21 mouse cellular contexts compared by ENCODE assay signal in the genomic region with DNA sequence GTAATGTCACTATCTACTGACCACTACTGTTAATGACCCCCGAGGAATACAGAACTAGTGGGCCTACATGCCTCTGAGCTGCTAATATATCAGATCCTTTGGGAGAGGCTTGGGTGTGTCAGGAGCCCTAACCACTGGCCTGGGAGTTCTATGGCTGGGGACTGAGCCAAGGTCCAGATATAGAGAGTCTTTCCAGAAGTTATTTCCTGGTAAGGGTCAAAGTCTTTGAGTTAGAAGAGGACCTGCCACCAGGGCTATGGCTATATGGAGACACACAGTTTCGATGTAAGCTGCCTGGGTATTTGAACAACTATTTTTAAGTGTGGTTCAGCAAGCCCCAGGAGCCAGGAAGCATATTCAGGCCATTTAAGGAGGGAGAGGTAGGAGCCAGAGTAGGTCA. TPM values are rescaled to one million over a fixed set of nuclear protein-coding genes. Genes with fewer than 3 reads are reported as not detected.
"Had no signal": no experiment of that assay in that cellular context is flagged by ENCODE, and none has a peak within 500 bp of the region (broad histone marks: within the 10 kb centered on the region; RNA-seq: fewer than 3 reads in every experiment).

No protein-coding gene starts in this region.

- H3K27ac ChIP-seq: midbrain, embryonic 13.5 days; midbrain, embryonic 15.5 days; neural tube, embryonic 12.5 days had no signal

- H3K9me3 ChIP-seq: midbrain, embryonic 13.5 days; midbrain, embryonic 15.5 days; neural tube, embryonic 12.5 days had no signal

- H3K27me3 ChIP-seq: midbrain, embryonic 13.5 days; midbrain, embryonic 15.5 days; neural tube, embryonic 12.5 days had no signal

- H3K9ac ChIP-seq: lung, embryonic 14.5 days; midbrain, embryonic 13.5 days; midbrain, embryonic 15.5 days; neural tube, embryonic 12.5 days had no signal

- DNase-seq: lung, adult 18-20 months; lung, embryonic 14.5 days; lung, postnatal 10 days; lung, postnatal 4 days; right cerebral cortex, postnatal 14 days; spleen, adult 18-20 months; thymus, adult 2 months; thymus, postnatal 25 days; thymus, postnatal 4 days had no signal

- H3K4me3 ChIP-seq: midbrain, embryonic 13.5 days; midbrain, embryonic 15.5 days; neural tube, embryonic 12.5 days had no signal

- H3K36me3 ChIP-seq: midbrain, embryonic 13.5 days; midbrain, embryonic 15.5 days; neural tube, embryonic 12.5 days had no signal

- H3K4me1 ChIP-seq: midbrain, embryonic 13.5 days; midbrain, embryonic 15.5 days; neural tube, embryonic 12.5 days had no signal

- ATAC-seq: midbrain, embryonic 13.5 days; midbrain, embryonic 15.5 days had no signal

- H3K4me2 ChIP-seq: lung, embryonic 14.5 days; midbrain, embryonic 11.5 days; midbrain, embryonic 13.5 days; midbrain, embryonic 15.5 days; neural tube, embryonic 12.5 days had no signal

RNA-seq across cellular contexts. Expression of gene Ptchd3, which starts 31.5 kb away (rescaled TPM):
- total RNA-seq: megakaryocyte, adult 5-6 weeks; monocyte, adult 5-6 weeks; neutrophil, adult 5-6 weeks had no signal
- polyA plus RNA-seq: liver, embryonic 16.5 days; lung, embryonic 14.5 days; midbrain, embryonic 11.5 days; midbrain, embryonic 13.5 days; midbrain, embryonic 15.5 days; midbrain, postnatal 0 days; neural tube, embryonic 12.5 days; stomach, embryonic 14.5 days; stomach, embryonic 16.5 days; urinary bladder, adult 2 months had no signal
